Mouse (Mus musculus) kidney, embryonic 14.5 days (tissue): ENCODE measurements around the gene Cd2. TPM values are rescaled to one million over a fixed set of nuclear protein-coding genes. Genes with fewer than 3 reads are reported as not detected.
A peak's percentile ranks its signal among the peaks of the same experiment; 100 is the strongest.

Experiments used
- ATAC-seq: fragments of 200-750 bp; cut with Nextera tagmentation; 2 replicates; pipeline ENCODE4 v1.8.0; 2017; ENCODE audit warnings: moderate number of reproducible peaks, mild to moderate bottlenecking, moderate TSS enrichment, moderate library complexity; ENCODE audit not compliant: low FRiP score, low TSS enrichment
- H3K27ac ChIP-seq: fragments of 300-500 bp; sonication (generic); 2 replicates; pipeline ENCODE4 v1.5.1; 2014; ENCODE audit warnings: low read depth, mild to moderate bottlenecking, low read length, moderate library complexity, mixed read lengths
- H3K27me3 ChIP-seq: fragments of 300-500 bp; sonication (generic); 2 replicates; pipeline ENCODE4 v1.6.1; 2014; ENCODE audit warnings: mild to moderate bottlenecking, low read length; ENCODE audit not compliant: control insufficient read depth, insufficient read depth
- H3K36me3 ChIP-seq: fragments of 300-500 bp; sonication (generic); 2 replicates; pipeline ENCODE4 v1.6.1; 2014; ENCODE audit warnings: low read length, mixed read lengths; ENCODE audit not compliant: control insufficient read depth, insufficient read depth
- H3K4me1 ChIP-seq: fragments of 300-500 bp; sonication (generic); 2 replicates; pipeline ENCODE4 v1.6.1; 2014; ENCODE audit warnings: low read length, mixed read lengths; ENCODE audit not compliant: control insufficient read depth, insufficient read depth
- H3K4me2 ChIP-seq: fragments of 300-500 bp; sonication (generic); replicated peaks from 2 replicates; pipeline ENCODE4 v1.6.1; 2014; ENCODE audit warnings: low read depth, mild to moderate bottlenecking, low read length
- H3K4me3 ChIP-seq: fragments of 300-500 bp; sonication (generic); 2 replicates; pipeline ENCODE4 v1.5.1; 2014; ENCODE audit warnings: mild to moderate bottlenecking, low read length
- H3K9ac ChIP-seq: fragments of 300-500 bp; sonication (generic); 2 replicates; pipeline ENCODE4 v1.6.1; 2014; ENCODE audit warnings: low read depth, mild to moderate bottlenecking, low read length, moderate library complexity
- H3K9me3 ChIP-seq: fragments of 300-500 bp; sonication (generic); 2 replicates; pipeline ENCODE4 v1.6.1; 2016; ENCODE audit warnings: low read length; ENCODE audit not compliant: control insufficient read depth
- WGBS: fragments of 180-500 bp; shearing (Covaris S2); extraction: QIAGEN DNeasy Blood & Tissue Kit; methylation state at CpG from one replicate; pipeline ENCODE4 v1.1.7; 2014; 5-methylcytosine and 5-hydroxymethylcytosine counted together
- polyA plus RNA-seq: library from polyadenylated mRNA; unstranded; fragments of >200 nt; fragmentation: Nextera tagmentation; extraction: Ambion mirVana; gene quantifications from 2 replicates; pipeline ENCODE4 v1.2.1, GENCODE M21; 2014

Cd2 gene
- polyA plus RNA-seq, 1 experiment from 2014 or later = not detected

DNA sequence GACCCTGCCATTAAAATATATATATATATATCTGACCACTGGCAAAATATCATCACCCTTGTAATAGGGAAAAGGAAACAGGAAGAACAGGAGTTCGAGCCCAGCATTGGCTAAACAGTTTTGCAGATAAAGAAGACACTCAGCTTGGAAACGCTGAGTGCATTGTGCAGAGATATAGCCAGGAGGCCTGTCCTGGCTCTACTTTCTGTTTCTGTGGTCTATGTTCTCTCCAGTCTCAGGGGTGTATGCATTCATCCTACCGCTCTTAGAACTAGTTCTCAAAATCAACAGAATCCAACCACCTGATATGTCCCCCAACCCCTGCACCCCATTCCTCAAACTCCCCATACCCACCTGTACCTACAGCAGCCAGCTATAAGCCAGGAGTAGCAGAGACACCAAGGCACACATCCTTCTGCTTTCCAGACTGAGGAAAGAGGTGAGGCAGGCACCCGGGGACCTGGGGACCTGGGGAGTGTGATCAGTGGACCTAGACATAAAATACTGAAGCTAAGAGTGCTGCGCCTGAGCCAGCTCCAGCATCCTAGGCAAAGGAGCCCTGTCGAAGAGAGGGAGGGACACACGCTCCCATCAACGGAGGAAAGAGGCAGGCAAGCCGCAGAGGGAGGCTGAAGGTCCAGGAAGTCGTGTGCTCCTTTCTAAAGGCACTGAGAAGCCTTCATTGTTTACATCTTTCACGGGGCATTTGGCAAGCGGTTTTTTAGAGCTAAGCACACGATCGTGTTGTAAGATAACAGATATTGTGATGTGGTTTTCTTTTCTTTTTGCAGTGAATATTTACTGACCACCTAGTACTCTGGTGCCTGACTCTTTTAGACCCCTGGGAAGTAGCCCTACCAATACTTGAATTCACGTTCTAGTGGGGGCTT is 8.4 kb upstream of the Cd2 start:
- Histone ChIP-seq H3K9me3 (no peaks in the 10 kb centered on the region), H3K4me2 (no peak overlapping the region), H3K36me3 (no peaks in the 10 kb centered on the region), H3K4me3 (no peak overlapping the region), H3K27me3 (0 out of 2 replicates have a peak, but pooled peaks cover 3% of the 10 kb centered on the region), H3K27ac (no peak overlapping the region), H3K9ac (no peak overlapping the region), H3K4me1 (0 out of 2 replicates have a peak, but pooled peaks cover 3% of the 10 kb centered on the region)
- WGBS = 61% methylated on average over 15 of the region's 15 CpGs
- no peak for ATAC-seq

GRCm38 (mm10) chr3:101295366-101295867 is 7.7 kb upstream of the Cd2 start:
- H3K4me3 ChIP-seq = no peak overlapping the region
- ATAC-seq = peak; percentile 68; the same call in 1 of the 2 replicates
- WGBS = 6% methylated on average over 11 of the region's 11 CpGs
- H3K4me1 ChIP-seq = 0 out of 2 replicates have a peak, but pooled peaks cover 3% of the 10 kb centered on the region
- H3K9ac ChIP-seq = no peak overlapping the region
- H3K9me3 ChIP-seq = no peaks in the 10 kb centered on the region
- H3K4me2 ChIP-seq = no peak overlapping the region
- no peak overlapping the region for H3K27ac ChIP-seq
- no peaks in the 10 kb centered on the region for H3K36me3 ChIP-seq
- 0 out of 2 replicates have a peak, but pooled peaks cover 3% of the 10 kb centered on the region for H3K27me3 ChIP-seq

DNA sequence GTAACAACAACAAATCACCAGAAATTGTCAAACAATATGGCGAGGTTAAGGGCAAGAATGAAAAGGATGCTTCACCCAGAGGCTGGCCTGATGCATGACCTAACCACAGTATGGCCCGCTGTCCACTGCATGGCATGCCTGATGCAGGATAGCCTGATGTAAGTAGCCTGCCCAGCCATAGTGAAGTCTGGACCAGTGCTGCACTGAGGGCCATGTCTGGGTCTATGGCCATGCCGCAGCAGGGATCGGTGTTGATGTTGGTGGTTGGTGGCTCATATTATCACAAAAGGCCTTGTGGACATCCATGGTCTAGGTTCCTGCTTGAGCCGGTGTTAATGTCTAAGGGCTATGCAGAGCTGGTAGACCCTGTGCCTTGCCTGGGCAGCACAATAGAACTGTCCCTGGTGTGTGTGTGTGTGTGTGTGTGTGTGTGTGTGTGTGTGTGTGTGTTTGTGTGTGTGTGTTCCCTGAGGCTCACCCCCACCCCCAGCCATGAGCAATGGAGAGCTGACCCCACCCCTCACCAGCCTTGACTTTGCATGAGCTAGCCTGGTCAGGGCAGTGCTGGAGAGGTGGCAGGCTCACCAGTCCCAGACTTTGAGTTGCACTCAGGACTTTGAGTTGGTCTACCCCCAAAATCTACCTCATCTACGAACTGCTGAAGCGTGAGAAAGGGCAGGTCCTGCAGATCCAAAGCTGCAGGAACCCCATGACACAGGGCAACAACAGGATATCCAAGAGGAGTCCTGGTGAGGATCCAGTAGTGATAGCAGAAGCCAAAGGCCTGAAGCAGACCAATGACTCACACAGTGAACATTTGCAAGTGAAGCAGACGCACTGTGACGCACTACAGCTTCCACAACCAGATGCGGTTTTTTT is 7.0 kb upstream of the Cd2 start:
- no peaks in the 10 kb centered on the region for H3K36me3 ChIP-seq
- H3K4me2 ChIP-seq = no peak overlapping the region
- 0 out of 2 replicates have a peak, but pooled peaks have one; percentile 39 for ATAC-seq
- H3K9ac ChIP-seq = no peak overlapping the region
- H3K4me1 ChIP-seq = no peaks in the 10 kb centered on the region
- 75% methylated on average over 10 of the region's 10 CpGs for WGBS
- H3K4me3 ChIP-seq = no peak overlapping the region
- H3K9me3 ChIP-seq = no peaks in the 10 kb centered on the region
- 0 out of 2 replicates have a peak, but pooled peaks cover 3% of the 10 kb centered on the region for H3K27me3 ChIP-seq
- H3K27ac ChIP-seq = no peak overlapping the region

- no peak overlapping the region for H3K27ac ChIP-seq
- H3K4me2 ChIP-seq = no peak overlapping the region
- ATAC-seq = no peak
- H3K27me3 ChIP-seq = 0 out of 2 replicates have a peak, but pooled peaks cover 3% of the 10 kb centered on the region
- H3K9me3 ChIP-seq = no peaks in the 10 kb centered on the region
- 78% methylated on average over 8 of the region's 8 CpGs for WGBS
- no peak overlapping the region for H3K9ac ChIP-seq
- no peaks in the 10 kb centered on the region for H3K36me3 ChIP-seq
- no peaks in the 10 kb centered on the region for H3K4me1 ChIP-seq
- no peak overlapping the region for H3K4me3 ChIP-seq
These were observed 5.9 kb upstream of the Cd2 start for GRCm38 (mm10) chr3:101293571-101294135.

DNA sequence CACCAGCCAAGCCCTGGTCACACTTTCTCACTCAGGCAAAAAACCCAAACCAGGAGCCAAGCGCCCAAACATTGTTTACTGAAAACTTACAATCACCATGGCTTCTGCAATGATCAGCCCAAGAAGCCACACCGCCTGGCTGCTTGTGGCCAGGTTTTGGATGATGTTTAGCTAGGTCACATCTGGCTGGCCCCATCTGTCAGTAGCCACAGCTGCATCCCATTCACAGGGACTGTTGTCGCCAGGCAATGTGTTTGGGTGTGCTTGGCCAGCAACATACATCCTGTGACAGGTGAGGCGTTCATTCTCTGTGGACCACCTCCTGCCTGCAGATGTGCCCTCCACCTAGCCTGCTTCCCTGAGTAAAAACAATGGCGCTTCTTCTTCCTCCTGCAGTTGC is 4.9 kb upstream of the Cd2 start:
- H3K4me2 ChIP-seq = no peak overlapping the region
- H3K36me3 ChIP-seq = no peaks in the 10 kb centered on the region
- H3K9ac ChIP-seq = no peak overlapping the region
- H3K27ac ChIP-seq = no peak overlapping the region
- no peak overlapping the region for H3K4me3 ChIP-seq
- H3K9me3 ChIP-seq = no peaks in the 10 kb centered on the region
- 82% methylated on average over 5 of the region's 5 CpGs for WGBS
- H3K4me1 ChIP-seq = no peaks in the 10 kb centered on the region
- 0 out of 2 replicates have a peak, but pooled peaks cover 3% of the 10 kb centered on the region for H3K27me3 ChIP-seq
- no peak for ATAC-seq

DNA sequence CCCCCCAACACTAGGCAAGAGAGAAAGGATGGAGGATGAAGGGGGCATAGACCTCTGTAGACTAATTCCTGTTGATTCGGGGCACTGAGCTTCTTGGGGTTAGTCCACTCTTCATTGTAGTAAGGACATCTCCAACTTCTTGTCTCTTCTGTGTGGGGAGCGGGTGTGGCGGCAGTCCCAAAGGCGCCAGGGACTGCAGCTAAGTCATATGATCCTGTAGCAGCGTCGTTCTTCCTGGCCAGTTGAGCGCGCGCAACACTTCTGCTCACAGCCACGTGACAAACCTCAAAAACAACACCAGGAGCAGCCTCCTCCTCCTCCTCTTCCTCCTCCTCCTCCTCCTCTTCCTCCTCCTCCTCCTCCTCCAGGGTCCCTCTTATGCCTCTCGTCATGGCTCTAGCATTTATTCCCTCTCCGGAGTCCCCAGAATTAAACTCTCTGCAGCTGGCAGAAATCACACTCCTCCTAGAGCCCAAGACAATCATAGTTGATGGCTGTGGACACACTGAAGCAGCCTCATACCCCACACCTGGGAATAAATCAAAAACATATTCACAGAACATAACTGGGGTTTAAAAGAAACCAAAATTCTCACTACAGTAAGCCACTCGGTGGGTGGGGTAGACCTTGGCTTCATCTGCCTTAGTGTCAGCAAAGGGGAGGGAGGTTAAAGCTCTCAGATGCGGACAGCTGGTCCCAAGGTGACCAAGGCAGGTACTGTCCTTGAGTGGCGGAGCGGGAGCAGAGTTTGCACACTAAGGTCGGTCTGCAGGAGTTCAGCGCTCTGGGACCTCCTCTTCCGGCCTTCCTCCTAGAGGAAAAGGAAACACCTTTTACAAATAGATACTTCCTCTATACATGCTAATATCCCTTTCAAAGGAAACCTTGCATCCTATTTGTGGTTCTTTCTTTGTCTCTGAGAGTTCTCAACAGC is 3.1 kb upstream of the Cd2 start:
- ATAC-seq = no peak
- H3K9me3 ChIP-seq = no peaks in the 10 kb centered on the region

GRCm38 (mm10) chr3:101290036-101290435 is 2.3 kb upstream of the Cd2 start:
- WGBS = 82% methylated on average over 7 of the region's 7 CpGs
- no peak overlapping the region for H3K4me3 ChIP-seq

More for the DNA sequence above, 3.1 kb upstream of the Cd2 start:
- no peak overlapping the region for H3K27ac ChIP-seq
- no peak overlapping the region for H3K9ac ChIP-seq
- no peaks in the 10 kb centered on the region for H3K4me1 ChIP-seq
- H3K4me2 ChIP-seq = no peak overlapping the region
- no peaks in the 10 kb centered on the region for H3K27me3 ChIP-seq
- H3K36me3 ChIP-seq = no peaks in the 10 kb centered on the region
- H3K4me3 ChIP-seq = no peak overlapping the region
- 81% methylated on average over 19 of the region's 19 CpGs for WGBS

DNA sequence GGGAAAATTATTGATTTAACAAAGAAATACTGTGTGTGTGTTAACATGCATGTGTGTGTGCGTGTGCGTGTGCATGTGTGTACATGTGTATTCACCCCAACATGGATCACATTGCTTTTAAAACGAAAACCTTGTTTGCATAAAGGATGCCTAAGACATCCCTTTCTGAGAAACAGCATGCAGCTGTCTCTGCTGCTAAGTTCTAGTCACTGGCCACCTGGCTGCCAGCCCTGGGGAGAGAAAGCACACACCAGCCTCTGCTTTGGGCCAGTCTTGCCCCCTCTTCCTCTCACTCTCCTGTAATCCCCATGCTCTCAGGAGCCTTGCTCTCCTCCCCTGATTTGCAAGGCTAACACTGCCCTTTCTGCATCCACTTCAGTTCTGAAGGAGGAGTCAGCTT is 1.7 kb upstream of the Cd2 start:
- no peak overlapping the region for H3K4me2 ChIP-seq
- H3K4me1 ChIP-seq = no peaks in the 10 kb centered on the region
- whole genome bisulfite sequencing = 85% methylated on average over 3 of the region's 3 CpGs
- no peak overlapping the region for H3K9ac ChIP-seq
- ATAC-seq = no peak
- no peaks in the 10 kb centered on the region for H3K36me3 ChIP-seq
- no peaks in the 10 kb centered on the region for H3K9me3 ChIP-seq
- no peaks in the 10 kb centered on the region for H3K27me3 ChIP-seq
- no peak overlapping the region for H3K27ac ChIP-seq
- H3K4me3 ChIP-seq = no peak overlapping the region

More at GRCm38 (mm10) chr3:101290036-101290435, 2.3 kb upstream of the Cd2 start:
- Histone ChIP-seq H3K4me1 (no peaks in the 10 kb centered on the region), H3K27ac (no peak overlapping the region), H3K4me2 (no peak overlapping the region), H3K27me3 (no peaks in the 10 kb centered on the region), H3K9ac (no peak overlapping the region), H3K9me3 (no peaks in the 10 kb centered on the region), H3K36me3 (no peaks in the 10 kb centered on the region)
- no peak for ATAC-seq
